Mouse (Mus musculus): Measurements from ENCODE around the gene Gfer. TPM values are rescaled to one million over a fixed set of nuclear protein-coding genes. Genes with fewer than 3 reads are reported as not detected.
A peak's percentile ranks its signal among the peaks of the same experiment; 100 is the strongest.

The Gfer gene
- total RNA-seq (2012; rRNA removed) (78.6 and 86.8 TPM in 2 replicates), polyA plus RNA-seq (2012; ENCODE audit: insufficient read depth in 1 of 2, insufficient read length in 2 of 2, low read depth in 1 of 2, low replicate concordance in 2 of 2, missing spikeins in 1 of 2) (10 to 100 TPM in 1 of 2 experiments, not detected in 1; 83.0 TPM)

DNA sequence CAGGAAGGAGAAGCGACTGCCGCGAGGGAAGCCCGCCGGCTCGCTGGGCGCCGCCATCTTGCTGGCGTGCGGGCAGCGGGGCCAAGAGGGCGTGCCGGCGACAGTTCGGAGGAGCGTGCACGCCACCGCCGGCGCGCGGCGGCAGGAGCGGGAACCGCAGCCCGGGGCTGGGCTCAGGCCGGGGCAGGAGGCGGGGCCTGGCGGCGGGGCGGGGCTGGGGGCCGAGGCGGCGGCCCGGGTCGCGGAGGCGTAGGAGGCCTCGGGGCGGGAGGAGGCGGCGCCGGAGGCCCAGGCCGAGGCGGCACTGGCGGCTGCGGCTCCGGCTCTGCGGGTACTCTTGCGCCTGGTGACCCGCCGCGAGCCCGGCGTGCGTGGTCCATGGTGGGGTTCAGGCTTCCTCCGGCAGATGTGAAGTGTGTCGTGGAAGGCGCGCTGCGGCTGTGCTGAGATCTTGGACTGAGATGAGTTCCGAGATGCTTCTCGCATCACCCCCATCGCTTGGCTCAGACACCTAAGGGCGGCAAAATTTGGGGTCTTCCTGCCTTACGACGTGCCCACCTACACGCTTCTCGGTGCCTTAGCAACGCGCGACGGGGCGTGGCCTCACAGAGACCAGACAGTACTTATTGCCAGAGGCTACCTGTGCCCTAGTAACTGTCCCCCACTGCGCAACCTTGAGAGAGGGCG is at the start of gene Gfer, which contains the start of gene Noxo1:
Gene Gfer, minus strand, starts transcription at position 146 of the 687 bp plus-strand sequence.
Gene Noxo1, plus strand, starts transcription at position 224 of the 687 bp plus-strand sequence.
- Histone ChIP-seq H3K27ac (ENCODE audit: control insufficient read depth, low read depth, low read length) (peak within 1 kb of the TSS; percentile 75), H3K4me1 (ENCODE audit: control insufficient read depth in 1 of 2, insufficient read depth in 2 of 2, low read length in 2 of 2) (peaks cover 2 to 10% of the 10 kb centered on the region in 2 experiments; a peak in 1 of 4 replicates)
- DNase-seq (ENCODE audit: low read depth, low spot score), result peak; percentile 88
- TF ChIP-seq POLR2AphosphoS2 (IDR thresholded peaks at IDR 0.05; ENCODE audit: low read length) (peak; percentile 44; the same call in 1 of the 2 replicates), MAFK (IDR thresholded peaks at IDR 0.05; ENCODE audit: borderline replicate concordance, low read depth, low read length) (no peak), SIN3A (IDR thresholded peaks at IDR 0.05; ENCODE audit: low read length) (peak; percentile 63), MEF2A (IDR thresholded peaks at IDR 0.05; ENCODE audit: extremely low read depth, insufficient replicate concordance, low read depth, low read length, poor library complexity, severe bottlenecking) (no peak), RAD21 (IDR thresholded peaks at IDR 0.05; ENCODE audit: low read depth, low read length) (no peak), POLR2A (IDR thresholded peaks at IDR 0.05; ENCODE audit: control insufficient read depth in 1 of 2, insufficient read depth in 1 of 2, low read depth in 1 of 2, low read length in 2 of 2, poor library complexity in 1 of 2) (peak; percentile 75 to 97; a peak in 2 of 4 replicates), ZC3H11A (IDR thresholded peaks at IDR 0.05; ENCODE audit: low read depth, low read length) (no peak), POLR2AphosphoS5 (IDR thresholded peaks at IDR 0.05; ENCODE audit: borderline replicate concordance, low read depth, low read length) (no peak), GABPA (IDR thresholded peaks at IDR 0.05; ENCODE audit: low read depth, low read length) (no peak), UBTF (IDR thresholded peaks at IDR 0.05; ENCODE audit: borderline replicate concordance, insufficient read depth, low read depth, low read length) (no peak), TBP (IDR thresholded peaks at IDR 0.05; ENCODE audit: low read depth, low read length) (no peak), USF2 (IDR thresholded peaks at IDR 0.05; ENCODE audit: borderline replicate concordance in 1 of 2, insufficient read depth in 1 of 2, low read depth in 1 of 2, low read length in 2 of 2) (no peak), JUND (IDR thresholded peaks at IDR 0.05; ENCODE audit: low read depth, low read length) (no peak), NELFE (IDR thresholded peaks at IDR 0.05; ENCODE audit: low read depth, low read length) (peak; percentile 82), CTCF (IDR thresholded peaks at IDR 0.05 in 2 of 3, conservative IDR thresholded peaks at IDR 0.05 in 1 of 3; ENCODE audit: control insufficient read depth in 1 of 3, insufficient read depth in 1 of 3, low read depth in 2 of 3, low read length in 3 of 3, poor library complexity in 1 of 3, severe bottlenecking in 1 of 3) (0 out of 6 replicates have a peak, but pooled peaks of 1 of the 3 experiments have one; percentile 0), MYC (IDR thresholded peaks at IDR 0.05; ENCODE audit: low read depth, low read length) (0 out of 2 replicates have a peak, but pooled peaks have one; percentile 10), NRF1 (IDR thresholded peaks at IDR 0.05; ENCODE audit: insufficient read depth, low read depth, low read length, poor library complexity, severe bottlenecking) (no peak; the same call in 1 of the 2 replicates), TAL1 (IDR thresholded peaks at IDR 0.05; ENCODE audit: low read length) (no peak), SMC3 (IDR thresholded peaks at IDR 0.05; ENCODE audit: low read depth, low read length) (no peak), RCOR1 (IDR thresholded peaks at IDR 0.05; ENCODE audit: low read depth, low read length) (no peak), GATA1 (IDR thresholded peaks at IDR 0.05; ENCODE audit: low read depth, low read length) (no peak), MAZ (IDR thresholded peaks at IDR 0.05; ENCODE audit: low read depth, low read length) (peak; percentile 45; the same call in 1 of the 2 replicates), BHLHE40 (IDR thresholded peaks at IDR 0.05; ENCODE audit: borderline replicate concordance, low read depth, low read length) (no peak), ZKSCAN1 (IDR thresholded peaks at IDR 0.05; ENCODE audit: low read depth, low read length) (no peak), MXI1 (IDR thresholded peaks at IDR 0.05; ENCODE audit: low read depth, low read length) (peak; percentile 94), EP300 (IDR thresholded peaks at IDR 0.05; ENCODE audit: low read depth in 1 of 2, low read length in 2 of 2) (no peak), ZNF384 (IDR thresholded peaks at IDR 0.05; ENCODE audit: low read depth, low read length) (no peak), MYB (IDR thresholded peaks at IDR 0.05; ENCODE audit: low read depth, low read length) (no peak), E2F4 (IDR thresholded peaks at IDR 0.05; ENCODE audit: borderline replicate concordance, low read depth, low read length) (no peak; the same call in 1 of the 2 replicates), KAT2A (conservative IDR thresholded peaks at IDR 0.05; ENCODE audit: low read depth, low read length) (no peak), ETS1 (IDR thresholded peaks at IDR 0.05; ENCODE audit: low read depth, low read length) (no peak), ZMIZ1 (IDR thresholded peaks at IDR 0.05; ENCODE audit: low read depth, low read length) (peak; percentile 43; the same call in 1 of the 2 replicates), TCF12 (IDR thresholded peaks at IDR 0.05; ENCODE audit: low read depth, low read length) (peak; percentile 49), ELF1 (IDR thresholded peaks at IDR 0.05; ENCODE audit: low read depth, low read length) (no peak), HCFC1 (IDR thresholded peaks at IDR 0.05; ENCODE audit: low read depth, low read length) (peak; percentile 53)

More for the DNA sequence above, at the start of gene Gfer, which contains the start of gene Noxo1:
- Histone ChIP-seq H3K79me2 (ENCODE audit: control insufficient read depth, insufficient read depth, low read length, poor library complexity) (peaks cover 8% of the 10 kb centered on the region), H3K9me3 (replicated peaks; ENCODE audit: insufficient read depth, low read length) (no peaks in the 10 kb centered on the region), H3K4me3 (ENCODE audit: control insufficient read depth in 1 of 2, insufficient read depth in 1 of 2, low read depth in 2 of 2, low read length in 2 of 2) (peak within 1 kb of the TSS; percentile 78 to 99), H3K9ac (ENCODE audit: control insufficient read depth, low read depth, low read length, poor library complexity, severe bottlenecking) (peak within 1 kb of the TSS; percentile 85), H3K27me3 (ENCODE audit: control insufficient read depth in 1 of 2, insufficient read depth in 2 of 2, low read length in 2 of 2) (no peaks in the 10 kb centered on the region), H3K36me3 (ENCODE audit: control insufficient read depth in 1 of 2, insufficient read depth in 2 of 2, low read length in 2 of 2) (peaks cover 0 to 2% of the 10 kb centered on the region in 2 experiments; a peak in 1 of 4 replicates)

Data from MEL (cell line).